Mouse (Mus musculus) forebrain, embryonic 16.5 days (tissue): ENCODE results near the gene Gm21897. TPM values are rescaled to one million over a fixed set of nuclear protein-coding genes. Genes with fewer than 3 reads are reported as not detected.

Experiments
- ATAC-seq: fragments of 200-750 bp; cut with Nextera tagmentation; 2 replicates; pipeline ENCODE4 v1.8.0; 2017; ENCODE audit warnings: mild to moderate bottlenecking, moderate library complexity
- H3K27ac ChIP-seq: fragments of 300-500 bp; sonication (generic); 2 replicates; pipeline ENCODE4 v1.5.1; 2014; ENCODE audit warnings: low read length, control low read depth
- H3K27me3 ChIP-seq: fragments of 300-500 bp; sonication (generic); replicated peaks from 2 replicates; pipeline ENCODE4 v1.6.1; 2014; ENCODE audit warnings: low read length; ENCODE audit not compliant: control insufficient read depth, insufficient read depth
- H3K36me3 ChIP-seq: fragments of 300-500 bp; sonication (generic); 2 replicates; pipeline ENCODE4 v1.6.1; 2014; ENCODE audit not compliant: control insufficient read depth, insufficient read depth
- H3K4me1 ChIP-seq: fragments of 300-500 bp; sonication (generic); replicated peaks from 2 replicates; pipeline ENCODE4 v1.6.1; 2014; ENCODE audit warnings: low read length; ENCODE audit not compliant: control insufficient read depth, insufficient read depth
- H3K4me2 ChIP-seq: fragments of 300-500 bp; sonication (generic); 2 replicates; pipeline ENCODE4 v1.6.1; 2014; ENCODE audit warnings: mild to moderate bottlenecking, low read length, control low read depth
- H3K4me3 ChIP-seq: fragments of 300-500 bp; sonication (generic); replicated peaks from 2 replicates; pipeline ENCODE4 v1.5.1; 2014; ENCODE audit warnings: mild to moderate bottlenecking, low read length, control low read depth
- H3K9ac ChIP-seq: fragments of 300-500 bp; sonication (generic); replicated peaks from 2 replicates; pipeline ENCODE4 v1.6.1; 2014; ENCODE audit warnings: low read depth, low read length, control low read depth
- H3K9me3 ChIP-seq: fragments of 300-500 bp; sonication (generic); 2 replicates; pipeline ENCODE4 v1.6.1; 2016; ENCODE audit warnings: low read length; ENCODE audit not compliant: control insufficient read depth
- WGBS: fragments of 180-500 bp; shearing (Covaris S2); extraction: QIAGEN DNeasy Blood & Tissue Kit; methylation state at CpG from one replicate; pipeline ENCODE4 v1.1.7; 2014; 5-methylcytosine and 5-hydroxymethylcytosine counted together
- polyA plus RNA-seq: library from polyadenylated mRNA; unstranded; fragments of >200 nt; fragmentation: Nextera tagmentation; extraction: Ambion mirVana; gene quantifications from 2 replicates; pipeline ENCODE4 v1.2.1, GENCODE M21; 2015

Gene Gm21897
- polyA plus RNA-seq, 1 experiment from 2014 or later: not detected

DNA sequence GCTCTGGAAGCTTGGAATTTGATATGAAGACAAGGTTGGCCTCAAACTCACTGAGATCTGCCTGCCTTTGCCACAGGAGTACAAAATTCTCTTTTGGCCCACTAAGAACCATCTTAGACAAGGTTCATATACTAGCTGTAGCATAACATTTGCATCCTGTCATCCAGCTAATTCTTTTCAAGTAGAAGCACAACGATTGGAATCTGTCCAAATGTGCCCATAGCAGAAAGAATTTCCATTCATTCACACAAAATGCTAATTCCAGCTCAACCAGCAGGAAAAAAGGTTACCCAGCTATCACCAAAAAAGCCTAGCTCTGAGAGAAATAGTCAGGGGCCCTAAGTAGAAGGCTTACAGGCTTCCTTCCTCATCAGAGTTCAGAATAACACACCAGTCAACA is 34.0 kb downstream of the Gm21897 start:
- Histone ChIP-seq H3K36me3 (no peaks in the 10 kb centered on the region), H3K9me3 (no peaks in the 10 kb centered on the region), H3K27me3 (no peaks in the 10 kb centered on the region), H3K4me1 (no peaks in the 10 kb centered on the region), H3K4me2 (no peak overlapping the region), H3K4me3 (no peak overlapping the region), H3K9ac (no peak overlapping the region), H3K27ac (no peak overlapping the region)
- ATAC-seq: no peak
- WGBS: 31% methylated on average over 1 of the region's 1 CpGs

- H3K4me2 ChIP-seq: no peak overlapping the region
- H3K4me1 ChIP-seq: no peaks in the 10 kb centered on the region
- no peak for ATAC-seq
- no peak overlapping the region for H3K4me3 ChIP-seq
- H3K27ac ChIP-seq: no peak overlapping the region
- no peak overlapping the region for H3K9ac ChIP-seq
- no peaks in the 10 kb centered on the region for H3K27me3 ChIP-seq
- H3K36me3 ChIP-seq: no peaks in the 10 kb centered on the region
- no peaks in the 10 kb centered on the region for H3K9me3 ChIP-seq
- 68% methylated on average over 2 of the region's 2 CpGs for WGBS
Observed at GRCm38 (mm10) chr16:15352320-15352719, 35.1 kb downstream of the Gm21897 start.

- H3K4me1 ChIP-seq: no peaks in the 10 kb centered on the region
- no peaks in the 10 kb centered on the region for H3K27me3 ChIP-seq
- no peak for ATAC-seq
- no peak overlapping the region for H3K4me3 ChIP-seq
- no peak overlapping the region for H3K9ac ChIP-seq
- no peaks in the 10 kb centered on the region for H3K9me3 ChIP-seq
- H3K36me3 ChIP-seq: no peaks in the 10 kb centered on the region
- no peak overlapping the region for H3K4me2 ChIP-seq
- 63% methylated on average over 2 of the region's 2 CpGs for WGBS
- no peak overlapping the region for H3K27ac ChIP-seq
Observed at GRCm38 (mm10) chr16:15354901-15355300, 37.6 kb downstream of the Gm21897 start.

DNA sequence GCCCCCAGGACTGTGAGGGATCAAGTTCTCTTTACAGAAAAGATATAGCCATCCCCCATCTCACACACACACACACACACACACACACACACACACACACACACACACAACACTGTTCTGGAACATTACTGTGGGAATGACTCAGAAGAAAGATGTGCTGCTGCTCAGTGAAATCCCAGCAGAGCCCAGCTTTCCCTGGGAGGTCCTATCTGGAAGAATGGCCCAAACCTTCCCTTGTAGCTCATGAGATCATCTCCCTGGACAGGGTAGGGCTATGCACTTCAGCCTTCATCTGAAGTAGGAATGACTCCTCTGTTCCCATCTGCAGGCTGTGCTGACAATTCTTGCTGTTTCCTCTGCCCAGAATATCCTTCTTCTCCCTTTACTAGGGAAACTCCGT is 38.1 kb downstream of the Gm21897 start:
- H3K9me3 ChIP-seq: no peaks in the 10 kb centered on the region
- H3K4me2 ChIP-seq: no peak overlapping the region
- H3K27me3 ChIP-seq: no peaks in the 10 kb centered on the region
- H3K4me1 ChIP-seq: no peaks in the 10 kb centered on the region
- no peak for ATAC-seq
- H3K4me3 ChIP-seq: no peak overlapping the region
- 84% methylated on average over 1 of the region's 1 CpGs for WGBS
- H3K27ac ChIP-seq: no peak overlapping the region
- no peak overlapping the region for H3K9ac ChIP-seq
- no peaks in the 10 kb centered on the region for H3K36me3 ChIP-seq

DNA sequence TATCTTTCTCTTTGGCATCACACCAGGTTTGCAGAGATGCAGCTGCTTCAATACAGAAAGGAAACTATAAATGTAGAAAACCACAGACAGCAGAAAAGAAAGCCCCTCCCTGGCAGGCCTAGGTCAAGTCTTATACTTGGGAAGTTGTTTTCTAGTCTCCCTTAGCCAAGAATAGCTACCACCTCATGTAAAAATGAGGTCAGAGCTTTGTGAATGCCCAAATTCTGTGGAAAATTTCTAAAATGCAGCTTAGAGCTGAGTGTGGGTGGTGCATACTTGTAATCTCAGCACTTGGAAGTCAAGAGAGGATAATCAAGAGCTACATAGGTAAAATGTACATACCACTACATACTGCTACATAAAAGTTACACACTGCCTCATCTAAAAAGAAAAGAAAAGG is 40.5 kb downstream of the Gm21897 start:
- Histone ChIP-seq H3K36me3 (no peaks in the 10 kb centered on the region), H3K4me1 (no peaks in the 10 kb centered on the region), H3K27me3 (no peaks in the 10 kb centered on the region), H3K4me3 (no peak overlapping the region), H3K9ac (no peak overlapping the region), H3K4me2 (no peak overlapping the region), H3K27ac (no peak overlapping the region), H3K9me3 (no peaks in the 10 kb centered on the region)
- ATAC-seq: no peak

DNA sequence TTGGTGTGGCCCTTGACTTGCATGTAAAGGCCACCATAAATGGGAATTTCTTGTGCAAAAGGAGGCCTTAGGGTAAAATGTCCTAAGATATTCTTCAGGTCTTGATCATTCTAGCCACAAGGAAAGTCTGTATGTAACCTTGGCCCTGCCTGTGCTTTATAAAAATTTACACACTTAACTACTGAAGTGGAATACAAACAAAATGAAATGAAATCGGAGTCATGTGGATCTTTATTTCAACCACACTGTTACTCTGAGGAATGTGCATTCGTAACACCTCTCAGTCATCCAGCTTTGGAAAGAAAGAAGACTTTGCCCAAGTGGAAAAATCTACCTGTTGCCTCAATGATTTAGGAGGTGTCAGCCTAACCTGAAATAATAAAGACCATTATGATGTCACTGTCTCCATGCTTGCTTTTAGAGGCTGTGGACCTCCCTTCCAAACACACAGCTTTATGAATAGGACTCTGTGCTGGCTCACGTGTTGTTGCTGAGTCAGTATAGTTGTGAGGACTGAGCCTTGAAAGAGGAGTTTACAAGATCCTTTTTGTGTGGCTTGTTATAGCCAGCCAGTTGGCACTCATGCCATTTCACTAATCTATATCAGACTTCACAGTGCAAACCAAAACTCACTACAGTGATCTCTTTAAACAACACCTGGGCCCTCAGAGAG is 42.0 kb downstream of the Gm21897 start:
- ATAC-seq: no peak
- Histone ChIP-seq H3K9ac (no peak overlapping the region), H3K4me1 (no peaks in the 10 kb centered on the region), H3K4me2 (no peak overlapping the region), H3K27me3 (no peaks in the 10 kb centered on the region), H3K27ac (no peak overlapping the region), H3K36me3 (no peaks in the 10 kb centered on the region), H3K9me3 (no peaks in the 10 kb centered on the region), H3K4me3 (no peak overlapping the region)
- WGBS: 80% methylated on average over 3 of the region's 3 CpGs

DNA sequence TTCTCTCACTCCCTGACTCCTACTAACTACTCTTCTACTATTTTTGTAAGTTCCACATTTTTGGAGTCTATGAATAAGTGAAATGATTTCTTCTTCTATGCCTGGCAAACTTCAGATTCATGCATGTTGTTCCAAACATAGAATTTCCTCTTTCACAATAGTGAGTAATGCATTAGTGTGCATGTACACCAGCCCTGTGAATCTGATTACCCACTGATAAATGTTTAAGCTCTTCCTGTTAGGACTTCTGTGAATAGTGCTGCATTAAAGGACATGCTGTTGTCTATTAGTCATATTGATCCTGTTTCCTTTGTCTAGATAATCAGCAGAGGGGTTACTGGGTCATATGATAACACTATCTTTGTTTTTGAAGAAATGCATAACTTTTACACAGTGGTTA is 43.6 kb downstream of the Gm21897 start:
- Histone ChIP-seq H3K9ac (no peak overlapping the region), H3K27me3 (no peaks in the 10 kb centered on the region), H3K27ac (no peak overlapping the region), H3K4me2 (no peak overlapping the region), H3K4me3 (no peak overlapping the region), H3K36me3 (no peaks in the 10 kb centered on the region), H3K4me1 (no peaks in the 10 kb centered on the region), H3K9me3 (no peaks in the 10 kb centered on the region)
- no peak for ATAC-seq
